ENCODE assay signal across 19 mouse cellular contexts in genomic region chr9:15252196-15252595, GRCm38 (mm10). TPM values are rescaled to one million over a fixed set of nuclear protein-coding genes. Genes with fewer than 3 reads are reported as not detected.
"Had no signal": no experiment of that assay in that cellular context is flagged by ENCODE, and none has a peak within 500 bp of the region (broad histone marks: within the 10 kb centered on the region; RNA-seq: fewer than 3 reads in every experiment).

No protein-coding gene starts in this region.

- H3K4me3 ChIP-seq: limb, embryonic 10.5 days; liver, embryonic 15.5 days; midbrain, embryonic 15.5 days; neural tube, embryonic 12.5 days; stomach, embryonic 15.5 days had no signal

- H3K9me3 ChIP-seq: limb, embryonic 10.5 days; liver, embryonic 15.5 days; midbrain, embryonic 15.5 days; neural tube, embryonic 12.5 days; stomach, embryonic 15.5 days had no signal

- DNase-seq: layer of hippocampus, postnatal 36 days; lung, adult 2 months; lung, postnatal 4 days; right cerebral cortex, postnatal 4 days; thymus, adult 2 months; thymus, postnatal 36 days had no signal

- H3K27ac ChIP-seq: limb, embryonic 10.5 days; liver, embryonic 15.5 days; midbrain, embryonic 15.5 days; neural tube, embryonic 12.5 days; stomach, embryonic 15.5 days had no signal

- H3K36me3 ChIP-seq: limb, embryonic 10.5 days; liver, embryonic 15.5 days; midbrain, embryonic 15.5 days; neural tube, embryonic 12.5 days; stomach, embryonic 15.5 days had no signal

- H3K4me2 ChIP-seq: liver, embryonic 11.5 days; liver, embryonic 15.5 days; midbrain, embryonic 11.5 days; midbrain, embryonic 15.5 days; neural tube, embryonic 12.5 days; stomach, embryonic 15.5 days had no signal

- H3K27me3 ChIP-seq: liver, embryonic 15.5 days; midbrain, embryonic 15.5 days; neural tube, embryonic 12.5 days; stomach, embryonic 15.5 days had no signal

- ATAC-seq: hindbrain, embryonic 16.5 days; inflammation-experienced regulatory T-cells, adult 6 months; lung, postnatal 0 days; midbrain, embryonic 15.5 days had no signal

- H3K9ac ChIP-seq: liver, embryonic 15.5 days; midbrain, embryonic 15.5 days; neural tube, embryonic 12.5 days; stomach, embryonic 15.5 days had no signal

- H3K4me1 ChIP-seq: limb, embryonic 10.5 days; liver, embryonic 15.5 days; midbrain, embryonic 15.5 days; neural tube, embryonic 12.5 days; stomach, embryonic 15.5 days had no signal

RNA-seq across cellular contexts. Expression of gene Vstm5, which starts 13.4 kb away (rescaled TPM):
- total RNA-seq: megakaryocyte, adult 5-6 weeks; monocyte, adult 5-6 weeks; neutrophil, adult 5-6 weeks had no signal
- polyA plus RNA-seq: inflammation-experienced regulatory T-cells, adult 6 months had no signal
